8 mouse cellular contexts compared by ENCODE assay signal in the genomic region with DNA sequence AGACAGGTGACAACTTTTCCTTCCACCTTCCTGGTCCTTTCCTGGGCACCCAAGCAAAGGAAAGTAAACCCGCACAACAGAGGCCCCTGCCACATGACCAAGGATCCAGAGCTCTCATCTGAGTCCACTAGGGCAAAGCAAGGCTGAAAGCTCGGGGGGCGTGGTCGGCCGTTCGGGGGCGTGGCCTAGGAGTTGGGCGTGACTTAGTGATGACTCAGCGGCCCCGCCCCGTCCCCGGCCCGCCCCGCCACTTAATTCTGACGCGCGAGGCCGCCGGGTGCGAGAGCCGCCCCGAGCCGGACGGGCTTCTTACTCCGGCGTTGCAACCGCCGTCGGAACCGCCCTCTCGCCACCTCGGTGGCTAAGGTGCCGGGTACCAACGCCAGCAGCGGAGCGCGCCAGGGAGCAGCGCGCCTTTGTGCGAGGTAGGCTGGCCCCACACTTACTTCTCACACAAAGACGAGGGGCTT.
A peak's percentile ranks its signal among the peaks of the same experiment; 100 is the strongest.
DNase-seq lines count a peak whose midpoint lies in the region; ATAC-seq lines count a peak whose summit lies in the region.

No protein-coding gene starts in this region.

- peak overlapping the region; percentile 73 for H3K4me3 ChIP-seq in forebrain, embryonic 11.5 days (ENCODE audit: low read depth, low read length)
- H3K4me3 ChIP-seq in heart, embryonic 16.5 days (ENCODE audit: low read length) = peak overlapping the region; percentile 88
- H3K4me3 ChIP-seq in liver, embryonic 13.5 days (replicated peaks) = peak overlapping the region; percentile 77
- peak overlapping the region; percentile 98 for H3K4me3 ChIP-seq in stomach, embryonic 14.5 days (ENCODE audit: low read depth, low read length)

- H3K9me3 ChIP-seq in forebrain, embryonic 11.5 days (ENCODE audit: control insufficient read depth, low read length) = no peaks in the 10 kb centered on the region
- H3K9me3 ChIP-seq in heart, embryonic 16.5 days (replicated peaks; ENCODE audit: control insufficient read depth, low read length) = no peaks in the 10 kb centered on the region
- no peaks in the 10 kb centered on the region for H3K9me3 ChIP-seq in liver, embryonic 13.5 days (replicated peaks)
- no peaks in the 10 kb centered on the region for H3K9me3 ChIP-seq in stomach, embryonic 14.5 days (ENCODE audit: control insufficient read depth, low read depth, low read length)

- ATAC-seq in forebrain, embryonic 11.5 days (replicated peaks; ENCODE audit: low FRiP score) = peak; percentile 96
- ATAC-seq in heart, embryonic 16.5 days (replicated peaks; ENCODE audit: extremely low read depth, insufficient read depth, low FRiP score) = peak; percentile 90
- ATAC-seq in liver, embryonic 13.5 days (ENCODE audit: low read depth) = peak; percentile 91
- ATAC-seq in stomach, embryonic 14.5 days (ENCODE audit: insufficient number of reproducible peaks, insufficient read depth, low FRiP score, low read depth) = peak; percentile 91

- peak overlapping the region; percentile 77 for H3K4me2 ChIP-seq in forebrain, embryonic 11.5 days (ENCODE audit: low read depth, low read length, severe bottlenecking)
- peak overlapping the region; percentile 84 for H3K4me2 ChIP-seq in heart, embryonic 16.5 days (ENCODE audit: low read depth, low read length)
- H3K4me2 ChIP-seq in liver, embryonic 13.5 days = peak overlapping the region; percentile 99
- H3K4me2 ChIP-seq in stomach, embryonic 14.5 days (replicated peaks; ENCODE audit: low read depth, low read length) = peak overlapping the region; percentile 74

- H3K27ac ChIP-seq in forebrain, embryonic 11.5 days (ENCODE audit: low read depth, low read length) = peak overlapping the region; percentile 55; the same call in 1 of the 2 replicates
- H3K27ac ChIP-seq in heart, embryonic 16.5 days (ENCODE audit: low read length) = peak overlapping the region; percentile 69
- peak overlapping the region; percentile 53; the same call in 1 of the 2 replicates for H3K27ac ChIP-seq in liver, embryonic 13.5 days
- peak overlapping the region; percentile 75 for H3K27ac ChIP-seq in stomach, embryonic 14.5 days (ENCODE audit: low read length)

- H3K4me1 ChIP-seq in forebrain, embryonic 11.5 days (replicated peaks; ENCODE audit: control insufficient read depth, insufficient read depth, low read length) = peaks cover 7% of the 10 kb centered on the region
- H3K4me1 ChIP-seq in heart, embryonic 16.5 days (ENCODE audit: control insufficient read depth, insufficient read depth, low read length) = peaks cover 17% of the 10 kb centered on the region
- H3K4me1 ChIP-seq in liver, embryonic 13.5 days (replicated peaks) = peaks cover 58% of the 10 kb centered on the region
- peaks cover 22% of the 10 kb centered on the region for H3K4me1 ChIP-seq in stomach, embryonic 14.5 days (ENCODE audit: control insufficient read depth, insufficient read depth, low read length)

- no peaks in the 10 kb centered on the region for H3K36me3 ChIP-seq in forebrain, embryonic 11.5 days (ENCODE audit: control insufficient read depth, insufficient read depth, low read length)
- no peaks in the 10 kb centered on the region for H3K36me3 ChIP-seq in heart, embryonic 16.5 days (ENCODE audit: control insufficient read depth, insufficient read depth)
- no peaks in the 10 kb centered on the region for H3K36me3 ChIP-seq in liver, embryonic 13.5 days
- no peaks in the 10 kb centered on the region for H3K36me3 ChIP-seq in stomach, embryonic 14.5 days (ENCODE audit: control insufficient read depth, insufficient read depth, low read length)

- WGBS in forebrain, embryonic 11.5 days = 1% methylated on average over 41 of the region's 41 CpGs
- WGBS in heart, embryonic 16.5 days = under 1% methylated on average over 41 of the region's 41 CpGs
- WGBS in liver, embryonic 13.5 days (ENCODE audit: insufficient replicate concordance) = under 1% methylated on average over 41 of the region's 41 CpGs
- 2% methylated on average over 41 of the region's 41 CpGs for WGBS in stomach, embryonic 14.5 days

- H3K9ac ChIP-seq in forebrain, embryonic 11.5 days (ENCODE audit: low read length) = peak overlapping the region; percentile 96
- H3K9ac ChIP-seq in heart, embryonic 16.5 days (ENCODE audit: low read length) = peak overlapping the region; percentile 91
- peak overlapping the region; percentile 86 for H3K9ac ChIP-seq in liver, embryonic 13.5 days
- peak overlapping the region; percentile 93 for H3K9ac ChIP-seq in stomach, embryonic 14.5 days (replicated peaks; ENCODE audit: low read depth, low read length)

- DNase-seq in CD8-positive naive resting alpha-beta T cell, adult 2 months (ENCODE audit: low read depth in 2 of 2, low spot score in 2 of 2) = peak; percentile 98 to 99
- peak; percentile 92 for DNase-seq in c-Kit-positive CD71-positive TER-119-positive erythroid progenitor cells, embryonic 14.5 days (ENCODE audit: low spot score)
- peak; percentile 98 for DNase-seq in forebrain, embryonic 11.5 days (ENCODE audit: low spot score)
- DNase-seq in kidney, postnatal 25 days = peak; percentile 98 to 100
- DNase-seq in liver, embryonic 13.5 days = peak; percentile 87
- DNase-seq in natural killer cell, adult 2 months (ENCODE audit: low spot score in 2 of 2) = peak; percentile 98

- no peaks in the 10 kb centered on the region for H3K27me3 ChIP-seq in forebrain, embryonic 11.5 days (ENCODE audit: control insufficient read depth, insufficient read depth, low read length)
- H3K27me3 ChIP-seq in heart, embryonic 16.5 days (ENCODE audit: control insufficient read depth, insufficient read depth, low read length) = no peaks in the 10 kb centered on the region
- peaks cover 9% of the 10 kb centered on the region for H3K27me3 ChIP-seq in liver, embryonic 13.5 days
- H3K27me3 ChIP-seq in stomach, embryonic 14.5 days (ENCODE audit: control insufficient read depth, insufficient read depth, low read length) = no peaks in the 10 kb centered on the region

Comparison
In these comparisons a context has a peak if more than half of its experiments do, and no peak if none do; other contexts are left out.
1. Peak in every context shown above with its lines: DNase-seq, ATAC-seq, H3K4me3 ChIP-seq and H3K27ac ChIP-seq.